Mouse (Mus musculus): ENCODE results near the gene Dennd5a. TPM values are rescaled to one million over a fixed set of nuclear protein-coding genes. Genes with fewer than 3 reads are reported as not detected.

Gene Dennd5a
- polyA plus RNA-seq, 1 experiment from 2014 or later: 36.4 TPM

DNA sequence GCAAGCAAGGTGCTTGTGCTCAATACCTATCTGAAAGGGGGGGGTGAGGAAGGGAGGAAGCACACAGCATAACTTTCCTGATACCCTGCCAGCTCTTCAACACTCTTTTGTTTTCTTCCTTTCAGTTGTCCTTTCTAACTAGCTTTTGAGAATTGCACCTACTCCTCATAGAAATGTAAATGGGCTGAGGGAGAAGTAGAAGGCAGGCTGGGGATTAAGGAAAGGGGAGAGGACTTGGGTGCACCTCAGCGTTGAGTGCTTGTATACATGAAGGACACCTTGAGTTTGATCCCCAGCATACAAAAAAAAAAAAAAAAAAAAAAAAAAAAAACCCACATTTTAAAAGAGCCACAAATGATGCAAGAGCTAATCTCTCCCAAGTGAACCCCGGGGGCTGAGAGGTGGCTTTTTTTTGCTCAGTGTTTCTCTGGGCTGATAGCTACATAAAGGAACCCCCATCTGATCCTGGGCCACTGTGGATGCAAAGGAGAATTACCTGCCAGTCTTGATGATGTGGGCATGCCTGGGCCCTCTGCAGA lies 78.6 kb downstream of the Dennd5a start:
- no peak overlapping the region for H3K4me3 ChIP-seq (ENCODE audit: low read depth, low read length)
- ATAC-seq (no peak), DNase-seq (ENCODE audit: low spot score) (no peak)
- H3K27ac ChIP-seq (ENCODE audit: low read length): no peak overlapping the region
- 56% methylated on average over 2 of the region's 2 CpGs for WGBS
- no peaks in the 10 kb centered on the region; the same call in 1 of the 2 replicates for H3K4me1 ChIP-seq (ENCODE audit: insufficient read depth, low read depth, low read length)
- no peaks in the 10 kb centered on the region for H3K9me3 ChIP-seq (ENCODE audit: low read length)
- H3K4me2 ChIP-seq (replicated peaks; ENCODE audit: low read depth, low read length): no peak overlapping the region
- no peak overlapping the region for H3K9ac ChIP-seq (replicated peaks; ENCODE audit: low read depth)
- no peaks in the 10 kb centered on the region for H3K36me3 ChIP-seq (ENCODE audit: insufficient read depth, low read length)
- H3K27me3 ChIP-seq (replicated peaks; ENCODE audit: insufficient read depth, low read length): no peaks in the 10 kb centered on the region
- TF ChIP-seq EP300 (IDR thresholded peaks at IDR 0.05) (no peak), CTCF (IDR thresholded peaks at IDR 0.05) (no peak)

GRCm38 (mm10) chr7:109879158-109879557 lies 81.1 kb downstream of the Dennd5a start:
- H3K9me3 ChIP-seq (ENCODE audit: low read length): no peaks in the 10 kb centered on the region
- H3K4me1 ChIP-seq (ENCODE audit: insufficient read depth, low read depth, low read length): no peaks in the 10 kb centered on the region; the same call in 1 of the 2 replicates
- TF ChIP-seq EP300 (IDR thresholded peaks at IDR 0.05) (no peak), CTCF (IDR thresholded peaks at IDR 0.05) (no peak)
- WGBS: 24% methylated on average over 12 of the region's 12 CpGs
- peak; percentile 79 for ATAC-seq
- H3K4me3 ChIP-seq (ENCODE audit: low read depth, low read length): no peak overlapping the region
- no peak overlapping the region for H3K27ac ChIP-seq (ENCODE audit: low read length)
- no peaks in the 10 kb centered on the region for H3K36me3 ChIP-seq (ENCODE audit: insufficient read depth, low read length)
- no peak overlapping the region for H3K4me2 ChIP-seq (replicated peaks; ENCODE audit: low read depth, low read length)
- H3K27me3 ChIP-seq (replicated peaks; ENCODE audit: insufficient read depth, low read length): no peaks in the 10 kb centered on the region
- peak; percentile 73 for DNase-seq (ENCODE audit: low spot score)
- H3K9ac ChIP-seq (replicated peaks; ENCODE audit: low read depth): no peak overlapping the region

- Histone ChIP-seq H3K4me3 (ENCODE audit: low read depth, low read length) (no peak overlapping the region), H3K27me3 (replicated peaks; ENCODE audit: insufficient read depth, low read length) (no peaks in the 10 kb centered on the region), H3K9ac (replicated peaks; ENCODE audit: low read depth) (no peak overlapping the region), H3K4me1 (ENCODE audit: insufficient read depth, low read depth, low read length) (no peaks in the 10 kb centered on the region; the same call in 1 of the 2 replicates), H3K27ac (ENCODE audit: low read length) (no peak overlapping the region), H3K9me3 (ENCODE audit: low read length) (no peaks in the 10 kb centered on the region), H3K36me3 (ENCODE audit: insufficient read depth, low read length) (no peaks in the 10 kb centered on the region), H3K4me2 (replicated peaks; ENCODE audit: low read depth, low read length) (no peak overlapping the region)
- 58% methylated on average over 8 of the region's 8 CpGs for WGBS
- no peak for DNase-seq (ENCODE audit: low spot score)
- TF ChIP-seq EP300 (IDR thresholded peaks at IDR 0.05) (no peak), CTCF (IDR thresholded peaks at IDR 0.05) (no peak)
- ATAC-seq: no peak
Measured at GRCm38 (mm10) chr7:109876085-109876484, 84.2 kb downstream of the Dennd5a start.

DNA sequence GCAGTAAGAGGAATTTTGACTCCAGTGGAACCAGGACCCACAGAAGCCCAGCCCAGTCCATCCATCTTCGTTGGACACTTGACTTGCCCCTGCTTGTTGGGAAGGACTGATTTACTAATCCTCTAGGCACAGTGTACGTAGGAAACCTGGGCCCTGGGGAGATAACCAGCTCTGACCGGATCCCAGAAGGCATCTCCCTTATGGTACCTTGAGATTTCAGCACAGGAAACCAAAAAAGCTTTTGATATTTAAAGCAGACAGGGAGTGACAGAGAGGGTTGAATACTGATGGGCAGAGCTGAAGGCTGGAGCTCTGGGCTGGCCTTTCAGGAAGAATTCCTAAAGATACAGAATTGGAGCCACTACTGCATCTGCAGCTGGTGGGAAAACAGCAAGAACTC lies 84.7 kb downstream of the Dennd5a start:
- WGBS: 57% methylated on average over 3 of the region's 3 CpGs
- no peak for ATAC-seq
- H3K27me3 ChIP-seq (replicated peaks; ENCODE audit: insufficient read depth, low read length): no peaks in the 10 kb centered on the region
- no peak overlapping the region for H3K4me2 ChIP-seq (replicated peaks; ENCODE audit: low read depth, low read length)
- no peak for DNase-seq (ENCODE audit: low spot score)
- no peaks in the 10 kb centered on the region for H3K9me3 ChIP-seq (ENCODE audit: low read length)
- TF ChIP-seq EP300 (IDR thresholded peaks at IDR 0.05) (no peak), CTCF (IDR thresholded peaks at IDR 0.05) (no peak)
- H3K9ac ChIP-seq (replicated peaks; ENCODE audit: low read depth): no peak overlapping the region
- no peak overlapping the region for H3K4me3 ChIP-seq (ENCODE audit: low read depth, low read length)
- no peak overlapping the region for H3K27ac ChIP-seq (ENCODE audit: low read length)
- no peaks in the 10 kb centered on the region; the same call in 1 of the 2 replicates for H3K4me1 ChIP-seq (ENCODE audit: insufficient read depth, low read depth, low read length)
- no peaks in the 10 kb centered on the region for H3K36me3 ChIP-seq (ENCODE audit: insufficient read depth, low read length)

GRCm38 (mm10) chr7:109875033-109875432 lies 85.2 kb downstream of the Dennd5a start:
- H3K27me3 ChIP-seq (replicated peaks; ENCODE audit: insufficient read depth, low read length): no peaks in the 10 kb centered on the region
- TF ChIP-seq EP300 (IDR thresholded peaks at IDR 0.05): no peak
- no peak for TF ChIP-seq CTCF (IDR thresholded peaks at IDR 0.05)
- no peak overlapping the region for H3K4me3 ChIP-seq (ENCODE audit: low read depth, low read length)
- H3K4me2 ChIP-seq (replicated peaks; ENCODE audit: low read depth, low read length): no peak overlapping the region
- DNase-seq (ENCODE audit: low spot score) (no peak), ATAC-seq (no peak)
- no peak overlapping the region for H3K9ac ChIP-seq (replicated peaks; ENCODE audit: low read depth)
- no peaks in the 10 kb centered on the region for H3K36me3 ChIP-seq (ENCODE audit: insufficient read depth, low read length)
- H3K4me1 ChIP-seq (ENCODE audit: insufficient read depth, low read depth, low read length): no peaks in the 10 kb centered on the region; the same call in 1 of the 2 replicates
- H3K9me3 ChIP-seq (ENCODE audit: low read length): no peaks in the 10 kb centered on the region
- no peak overlapping the region for H3K27ac ChIP-seq (ENCODE audit: low read length)

DNA sequence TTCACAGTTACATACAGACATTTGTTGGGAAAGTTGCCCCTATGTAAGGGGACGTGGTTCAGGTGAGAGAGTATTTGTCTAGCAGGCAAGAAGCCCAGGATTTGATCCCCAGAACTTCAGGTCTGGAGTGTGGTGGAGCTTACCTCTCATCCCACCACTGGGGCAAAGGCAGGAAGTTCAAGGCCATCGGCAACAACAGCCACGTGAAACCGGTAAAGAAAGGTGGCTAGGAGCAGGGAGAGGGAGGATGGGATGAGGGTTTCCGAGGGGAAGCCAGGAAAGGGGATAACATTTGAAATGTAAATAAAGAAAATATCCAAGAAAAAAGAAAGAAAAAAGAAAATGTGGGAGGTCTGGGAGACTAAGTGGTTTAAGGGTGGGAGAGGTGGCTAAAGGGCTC lies 87.1 kb downstream of the Dennd5a start:
- Histone ChIP-seq H3K27ac (ENCODE audit: low read length) (no peak overlapping the region), H3K27me3 (replicated peaks; ENCODE audit: insufficient read depth, low read length) (no peaks in the 10 kb centered on the region), H3K4me3 (ENCODE audit: low read depth, low read length) (no peak overlapping the region), H3K4me1 (ENCODE audit: insufficient read depth, low read depth, low read length) (no peaks in the 10 kb centered on the region), H3K9ac (replicated peaks; ENCODE audit: low read depth) (no peak overlapping the region), H3K9me3 (ENCODE audit: low read length) (no peaks in the 10 kb centered on the region), H3K4me2 (replicated peaks; ENCODE audit: low read depth, low read length) (no peak overlapping the region), H3K36me3 (ENCODE audit: insufficient read depth, low read length) (no peaks in the 10 kb centered on the region)
- ATAC-seq (no peak), DNase-seq (ENCODE audit: low spot score) (no peak)
- TF ChIP-seq EP300 (IDR thresholded peaks at IDR 0.05) (no peak), CTCF (IDR thresholded peaks at IDR 0.05) (no peak)
- WGBS: 29% methylated on average over 5 of the region's 5 CpGs

- Histone ChIP-seq H3K27ac (ENCODE audit: low read length) (no peak overlapping the region), H3K9me3 (ENCODE audit: low read length) (no peaks in the 10 kb centered on the region), H3K9ac (replicated peaks; ENCODE audit: low read depth) (no peak overlapping the region), H3K4me3 (ENCODE audit: low read depth, low read length) (no peak overlapping the region), H3K27me3 (replicated peaks; ENCODE audit: insufficient read depth, low read length) (no peaks in the 10 kb centered on the region), H3K4me1 (ENCODE audit: insufficient read depth, low read depth, low read length) (no peaks in the 10 kb centered on the region), H3K4me2 (replicated peaks; ENCODE audit: low read depth, low read length) (no peak overlapping the region), H3K36me3 (ENCODE audit: insufficient read depth, low read length) (no peaks in the 10 kb centered on the region)
- 68% methylated on average over 5 of the region's 5 CpGs for WGBS
- TF ChIP-seq CTCF (IDR thresholded peaks at IDR 0.05): no peak
- no peak for TF ChIP-seq EP300 (IDR thresholded peaks at IDR 0.05)
- DNase-seq (ENCODE audit: low spot score) (no peak), ATAC-seq (no peak)
Measured at GRCm38 (mm10) chr7:109871232-109871631, 89.0 kb downstream of the Dennd5a start.
